Mouse (Mus musculus): ENCODE measurements around the gene Map3k5.

- TF ChIP-seq HCFC1 (IDR thresholded peaks at IDR 0.05; ENCODE audit: low read depth, low read length) (no peak), CHD1 (IDR thresholded peaks at IDR 0.05; ENCODE audit: low read depth, low read length) (no peak), CTCF (IDR thresholded peaks at IDR 0.05 in 2 of 3, conservative IDR thresholded peaks at IDR 0.05 in 1 of 3; ENCODE audit: control insufficient read depth in 1 of 3, insufficient read depth in 1 of 3, low read depth in 2 of 3, low read length in 3 of 3, poor library complexity in 1 of 3, severe bottlenecking in 1 of 3) (no peak), ZC3H11A (IDR thresholded peaks at IDR 0.05; ENCODE audit: low read depth, low read length) (no peak), POLR2A (IDR thresholded peaks at IDR 0.05; ENCODE audit: control insufficient read depth in 1 of 2, insufficient read depth in 1 of 2, low read depth in 1 of 2, low read length in 2 of 2, poor library complexity in 1 of 2) (no peak), CHD2 (IDR thresholded peaks at IDR 0.05; ENCODE audit: low read length) (no peak), POLR2AphosphoS2 (IDR thresholded peaks at IDR 0.05; ENCODE audit: low read length) (no peak), NRF1 (IDR thresholded peaks at IDR 0.05; ENCODE audit: insufficient read depth, low read depth, low read length, poor library complexity, severe bottlenecking) (no peak), EP300 (IDR thresholded peaks at IDR 0.05; ENCODE audit: low read depth in 1 of 2, low read length in 2 of 2) (no peak), TCF12 (IDR thresholded peaks at IDR 0.05; ENCODE audit: low read depth, low read length) (no peak), GATA1 (IDR thresholded peaks at IDR 0.05; ENCODE audit: low read depth, low read length) (no peak), ELF1 (IDR thresholded peaks at IDR 0.05; ENCODE audit: low read depth, low read length) (no peak), ZMIZ1 (IDR thresholded peaks at IDR 0.05; ENCODE audit: low read depth, low read length) (no peak)
Measured at GRCm38 (mm10) chr10:20039531-20039930, 105.3 kb downstream of the Map3k5 start.
